Mouse (Mus musculus) hindbrain, embryonic 12.5 days (tissue): ENCODE measurements at regions not wholly inside any gene's neighbourhood (a gene's known extent, or its start where the extent isn't known, plus 50 kb on each side); places are given as distances from the start of the nearest gene placed in this dataset.

Source experiments
- ATAC-seq: fragments of 200-750 bp; cut with Nextera tagmentation; 2 replicates; pipeline ENCODE4 v1.8.0; 2017; ENCODE audit warnings: moderate TSS enrichment; ENCODE audit not compliant: low FRiP score
- H3K27ac ChIP-seq: fragments of 300-500 bp; sonication (generic); 2 replicates; pipeline ENCODE4 v1.5.1; 2016; ENCODE audit warnings: mild to moderate bottlenecking
- H3K27me3 ChIP-seq: fragments of 300-500 bp; sonication (generic); 2 replicates; pipeline ENCODE4 v1.6.1; 2016; ENCODE audit warnings: mild to moderate bottlenecking
- H3K36me3 ChIP-seq: fragments of 300-500 bp; sonication (generic); 2 replicates; pipeline ENCODE4 v1.6.1; 2016; ENCODE audit warnings: mild to moderate bottlenecking
- H3K4me1 ChIP-seq: fragments of 300-500 bp; sonication (generic); 2 replicates; pipeline ENCODE4 v1.6.1; 2016
- H3K4me2 ChIP-seq: fragments of 300-500 bp; sonication (generic); replicated peaks from 2 replicates; pipeline ENCODE4 v1.6.1; 2016; ENCODE audit warnings: mild to moderate bottlenecking
- H3K4me3 ChIP-seq: fragments of 300-500 bp; sonication (generic); 2 replicates; pipeline ENCODE4 v1.5.1; 2016; ENCODE audit warnings: mild to moderate bottlenecking
- H3K9ac ChIP-seq: fragments of 300-500 bp; sonication (generic); 2 replicates; pipeline ENCODE4 v1.6.1; 2016; ENCODE audit warnings: mild to moderate bottlenecking, moderate library complexity
- H3K9me3 ChIP-seq: fragments of 300-500 bp; sonication (generic); replicated peaks from 2 replicates; pipeline ENCODE4 v1.6.1; 2016; ENCODE audit warnings: mild to moderate bottlenecking
- WGBS: fragments of 180-500 bp; shearing (Covaris S2); methylation state at CpG from one replicate; pipeline ENCODE4 v1.1.7; 2016; 5-methylcytosine and 5-hydroxymethylcytosine counted together

GRCm38 (mm10) chr19:16075512-16076086 is 57.0 kb upstream of the Gnaq start:
- Histone ChIP-seq H3K4me3 (no peak overlapping the region), H3K4me1 (no peaks in the 10 kb centered on the region), H3K4me2 (no peak overlapping the region), H3K27ac (no peak overlapping the region), H3K36me3 (no peaks in the 10 kb centered on the region), H3K27me3 (no peaks in the 10 kb centered on the region), H3K9me3 (peaks cover 7% of the 10 kb centered on the region; the same call in 1 of the 2 replicates), H3K9ac (no peak overlapping the region)
- WGBS = 48% methylated on average over 2 of the region's 2 CpGs
- ATAC-seq = no peak

- Histone ChIP-seq H3K9ac (no peak overlapping the region), H3K27ac (no peak overlapping the region), H3K36me3 (no peaks in the 10 kb centered on the region), H3K4me1 (no peaks in the 10 kb centered on the region), H3K27me3 (no peaks in the 10 kb centered on the region), H3K4me2 (no peak overlapping the region), H3K9me3 (peaks cover 3% of the 10 kb centered on the region; the same call in 1 of the 2 replicates), H3K4me3 (no peak overlapping the region)
- ATAC-seq = no peak
- WGBS = 85% methylated on average over 1 of the region's 1 CpGs
These were observed 57.6 kb upstream of the Gnaq start for GRCm38 (mm10) chr19:16075026-16075425.

GRCm38 (mm10) chr19:16067314-16067713 is 65.3 kb upstream of the Gnaq start:
- 90% methylated on average over 6 of the region's 6 CpGs for WGBS

GRCm38 (mm10) chr19:16064911-16065310 is 67.7 kb upstream of the Gnaq start:
- H3K36me3 ChIP-seq = no peaks in the 10 kb centered on the region
- no peak for ATAC-seq
- H3K4me1 ChIP-seq = peaks cover 3% of the 10 kb centered on the region; the same call in 1 of the 2 replicates
- no peak overlapping the region for H3K4me2 ChIP-seq
- WGBS = 94% methylated on average over 3 of the region's 3 CpGs
- H3K27ac ChIP-seq = no peak overlapping the region
- H3K4me3 ChIP-seq = no peak overlapping the region
- no peak overlapping the region for H3K9ac ChIP-seq
- H3K9me3 ChIP-seq = no peaks in the 10 kb centered on the region
- no peaks in the 10 kb centered on the region for H3K27me3 ChIP-seq

More at GRCm38 (mm10) chr19:16067314-16067713, 65.3 kb upstream of the Gnaq start:
- Histone ChIP-seq H3K27ac (no peak overlapping the region), H3K4me3 (no peak overlapping the region), H3K4me2 (no peak overlapping the region), H3K27me3 (no peaks in the 10 kb centered on the region), H3K9ac (no peak overlapping the region), H3K36me3 (no peaks in the 10 kb centered on the region), H3K4me1 (peaks cover 3% of the 10 kb centered on the region; the same call in 1 of the 2 replicates), H3K9me3 (no peaks in the 10 kb centered on the region)
- ATAC-seq = no peak

- WGBS = 15% methylated on average over 12 of the region's 12 CpGs
- ATAC-seq = peak; percentile 60
- Histone ChIP-seq H3K4me2 (peak overlapping the region; percentile 49), H3K9ac (peak overlapping the region; percentile 58), H3K27me3 (no peaks in the 10 kb centered on the region), H3K4me1 (peaks cover 3% of the 10 kb centered on the region; the same call in 1 of the 2 replicates), H3K4me3 (no peak overlapping the region), H3K27ac (no peak overlapping the region), H3K9me3 (no peaks in the 10 kb centered on the region), H3K36me3 (no peaks in the 10 kb centered on the region)
These were observed 68.6 kb upstream of the Gnaq start for GRCm38 (mm10) chr19:16063916-16064580.

- Histone ChIP-seq H3K4me1 (peaks cover 3% of the 10 kb centered on the region; the same call in 1 of the 2 replicates), H3K27ac (no peak overlapping the region), H3K4me2 (no peak overlapping the region), H3K36me3 (no peaks in the 10 kb centered on the region), H3K27me3 (no peaks in the 10 kb centered on the region), H3K4me3 (no peak overlapping the region), H3K9me3 (no peaks in the 10 kb centered on the region), H3K9ac (no peak overlapping the region)
- 59% methylated on average over 8 of the region's 8 CpGs for WGBS
- ATAC-seq = no peak
These were observed 69.1 kb upstream of the Gnaq start for GRCm38 (mm10) chr19:16063533-16063915.

GRCm38 (mm10) chr19:16061821-16062220 is 70.8 kb upstream of the Gnaq start:
- WGBS = 82% methylated on average over 11 of the region's 11 CpGs
- no peak for ATAC-seq

GRCm38 (mm10) chr19:16059026-16059425 is 73.6 kb upstream of the Gnaq start:
- H3K27me3 ChIP-seq = no peaks in the 10 kb centered on the region
- no peak overlapping the region for H3K9ac ChIP-seq
- no peak overlapping the region for H3K4me3 ChIP-seq
- H3K4me2 ChIP-seq = no peak overlapping the region
- no peak for ATAC-seq
- H3K36me3 ChIP-seq = no peaks in the 10 kb centered on the region
- WGBS = 83% methylated on average over 4 of the region's 4 CpGs
- H3K4me1 ChIP-seq = peaks cover under 1% of the 10 kb centered on the region; the same call in 1 of the 2 replicates
- H3K27ac ChIP-seq = no peak overlapping the region
- H3K9me3 ChIP-seq = no peaks in the 10 kb centered on the region

More at GRCm38 (mm10) chr19:16061821-16062220, 70.8 kb upstream of the Gnaq start:
- no peak overlapping the region for H3K4me3 ChIP-seq
- H3K27me3 ChIP-seq = no peaks in the 10 kb centered on the region
- no peak overlapping the region for H3K4me2 ChIP-seq
- no peak overlapping the region for H3K9ac ChIP-seq
- peaks cover 3% of the 10 kb centered on the region; the same call in 1 of the 2 replicates for H3K4me1 ChIP-seq
- no peak overlapping the region for H3K27ac ChIP-seq
- H3K36me3 ChIP-seq = no peaks in the 10 kb centered on the region
- H3K9me3 ChIP-seq = no peaks in the 10 kb centered on the region

GRCm38 (mm10) chr19:16050220-16051055 is 65.6 kb upstream of the Cep78 start:
- H3K27me3 ChIP-seq = no peaks in the 10 kb centered on the region
- H3K9me3 ChIP-seq = no peaks in the 10 kb centered on the region
- peak; percentile 90 for ATAC-seq
- H3K36me3 ChIP-seq = no peaks in the 10 kb centered on the region
- peak overlapping the region; percentile 58 for H3K27ac ChIP-seq
- H3K9ac ChIP-seq = 0 out of 2 replicates have a peak overlapping the region, but pooled peaks have one; percentile 1
- peaks cover 10% of the 10 kb centered on the region for H3K4me1 ChIP-seq
- 7% methylated on average over 18 of the region's 18 CpGs for WGBS
- H3K4me2 ChIP-seq = peak overlapping the region; percentile 52
- peak overlapping the region; percentile 15 for H3K4me3 ChIP-seq

GRCm38 (mm10) chr19:16049646-16050045 is 64.9 kb upstream of the Cep78 start:
- peaks cover 10% of the 10 kb centered on the region for H3K4me1 ChIP-seq
- WGBS = 15% methylated on average over 3 of the region's 3 CpGs
- H3K4me3 ChIP-seq = no peak overlapping the region; the same call in 1 of the 2 replicates
- H3K27ac ChIP-seq = peak overlapping the region; percentile 45; the same call in 1 of the 2 replicates
- H3K9ac ChIP-seq = no peak overlapping the region
- ATAC-seq = no peak
- no peaks in the 10 kb centered on the region for H3K27me3 ChIP-seq
- H3K36me3 ChIP-seq = no peaks in the 10 kb centered on the region
- no peaks in the 10 kb centered on the region for H3K9me3 ChIP-seq
- H3K4me2 ChIP-seq = peak overlapping the region; percentile 52

- ATAC-seq = no peak
These were observed 62.2 kb upstream of the Cep78 start for GRCm38 (mm10) chr19:16046977-16047376.

GRCm38 (mm10) chr19:16045261-16045660 is 60.5 kb upstream of the Cep78 start:
- Histone ChIP-seq H3K4me2 (no peak overlapping the region), H3K4me1 (peaks cover 4% of the 10 kb centered on the region; the same call in 1 of the 2 replicates), H3K27me3 (no peaks in the 10 kb centered on the region), H3K4me3 (no peak overlapping the region), H3K9me3 (no peaks in the 10 kb centered on the region), H3K36me3 (no peaks in the 10 kb centered on the region), H3K27ac (no peak overlapping the region), H3K9ac (no peak overlapping the region)
- ATAC-seq = no peak
- 81% methylated on average over 3 of the region's 3 CpGs for WGBS

More at GRCm38 (mm10) chr19:16046977-16047376, 62.2 kb upstream of the Cep78 start:
- H3K9me3 ChIP-seq = no peaks in the 10 kb centered on the region
- no peak overlapping the region for H3K4me3 ChIP-seq
- WGBS = 83% methylated on average over 7 of the region's 7 CpGs
- H3K9ac ChIP-seq = no peak overlapping the region
- H3K36me3 ChIP-seq = no peaks in the 10 kb centered on the region
- H3K27ac ChIP-seq = no peak overlapping the region
- H3K27me3 ChIP-seq = no peaks in the 10 kb centered on the region
- peaks cover 10% of the 10 kb centered on the region for H3K4me1 ChIP-seq
- no peak overlapping the region for H3K4me2 ChIP-seq
